Mouse (Mus musculus): ENCODE results near the gene 2900011O08Rik. TPM values are rescaled to one million over a fixed set of nuclear protein-coding genes. Genes with fewer than 3 reads are reported as not detected.

The 2900011O08Rik gene
- polyA plus RNA-seq (2014; fragmentation: Nextera tagmentation; extraction: Ambion mirVana): 28.6 and 30.3 TPM in 2 replicates

DNA sequence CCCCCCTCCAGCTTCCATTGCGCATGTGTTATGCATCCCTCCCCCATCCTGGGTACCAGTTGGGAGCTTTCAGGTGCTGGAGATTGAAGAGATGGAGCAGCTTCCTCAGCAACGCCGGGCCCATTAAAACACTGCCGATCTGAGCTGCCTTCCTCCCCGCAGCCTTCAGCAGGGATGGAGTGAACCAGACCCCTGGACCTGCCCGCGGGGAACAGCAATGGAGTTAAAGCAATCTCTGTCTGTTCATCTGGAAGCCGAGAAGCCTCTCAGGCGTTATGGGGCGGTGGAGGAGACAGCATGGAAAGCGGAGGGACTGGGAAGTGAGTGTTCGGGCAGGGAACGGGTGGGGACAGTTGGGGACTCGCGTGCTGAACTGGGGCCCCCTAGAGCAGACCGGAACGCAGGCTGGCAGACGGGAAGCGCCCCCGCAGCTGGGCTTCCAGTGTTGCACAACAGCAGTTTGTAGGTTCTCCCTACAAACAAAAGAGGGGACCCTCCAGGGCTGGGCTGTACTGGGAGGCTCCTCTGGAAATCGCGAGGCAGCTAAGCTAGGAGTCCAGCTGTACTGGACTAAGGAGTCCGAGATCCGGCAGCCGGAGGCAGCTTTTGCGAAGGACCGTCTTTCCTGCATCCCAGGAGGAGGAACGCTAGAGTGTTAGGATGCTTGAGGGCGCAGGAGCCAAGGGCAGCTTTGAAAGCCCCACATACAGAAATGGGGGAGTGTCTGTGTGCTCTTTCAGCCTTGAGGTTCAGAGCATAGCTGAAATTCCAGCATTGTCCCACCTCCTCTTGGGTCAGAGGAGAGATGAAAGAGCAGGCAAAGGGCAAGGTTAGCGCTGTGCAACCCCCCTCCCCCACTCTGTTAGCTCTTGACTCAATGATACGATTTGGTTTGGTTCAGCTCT, at the start of gene 2900011O08Rik, which contains the start of gene Ifitm7:
TSS of gene 2900011O08Rik (plus strand) at position 31 of the 905 bp plus-strand sequence.
TSS of gene Ifitm7 (minus strand) at position 315 of the 905 bp plus-strand sequence.
- H3K9ac ChIP-seq (ENCODE audit: low read length): peak within 1 kb of the TSS; percentile 82
- peak within 1 kb of the TSS; percentile 84 for H3K4me2 ChIP-seq (ENCODE audit: low read depth, low read length, severe bottlenecking)
- ATAC-seq (replicated peaks; ENCODE audit: low FRiP score) (peak; percentile 79), DNase-seq (ENCODE audit: low spot score) (peak; percentile 72)
- peak within 1 kb of the TSS; percentile 58 for H3K4me3 ChIP-seq (ENCODE audit: low read depth, low read length)
- peaks cover 5% of the 10 kb centered on the region; the same call in 1 of the 2 replicates for H3K4me1 ChIP-seq (replicated peaks; ENCODE audit: control insufficient read depth, insufficient read depth, low read length)
- no peaks in the 10 kb centered on the region for H3K27me3 ChIP-seq (ENCODE audit: control insufficient read depth, insufficient read depth, low read length)
- under 1% methylated on average over 31 of the region's 31 CpGs for WGBS
- H3K9me3 ChIP-seq (ENCODE audit: control insufficient read depth, low read length): no peaks in the 10 kb centered on the region
- H3K27ac ChIP-seq (ENCODE audit: low read depth, low read length): peak within 1 kb of the TSS; percentile 66
- H3K36me3 ChIP-seq (ENCODE audit: control insufficient read depth, insufficient read depth, low read length): no peaks in the 10 kb centered on the region

DNA sequence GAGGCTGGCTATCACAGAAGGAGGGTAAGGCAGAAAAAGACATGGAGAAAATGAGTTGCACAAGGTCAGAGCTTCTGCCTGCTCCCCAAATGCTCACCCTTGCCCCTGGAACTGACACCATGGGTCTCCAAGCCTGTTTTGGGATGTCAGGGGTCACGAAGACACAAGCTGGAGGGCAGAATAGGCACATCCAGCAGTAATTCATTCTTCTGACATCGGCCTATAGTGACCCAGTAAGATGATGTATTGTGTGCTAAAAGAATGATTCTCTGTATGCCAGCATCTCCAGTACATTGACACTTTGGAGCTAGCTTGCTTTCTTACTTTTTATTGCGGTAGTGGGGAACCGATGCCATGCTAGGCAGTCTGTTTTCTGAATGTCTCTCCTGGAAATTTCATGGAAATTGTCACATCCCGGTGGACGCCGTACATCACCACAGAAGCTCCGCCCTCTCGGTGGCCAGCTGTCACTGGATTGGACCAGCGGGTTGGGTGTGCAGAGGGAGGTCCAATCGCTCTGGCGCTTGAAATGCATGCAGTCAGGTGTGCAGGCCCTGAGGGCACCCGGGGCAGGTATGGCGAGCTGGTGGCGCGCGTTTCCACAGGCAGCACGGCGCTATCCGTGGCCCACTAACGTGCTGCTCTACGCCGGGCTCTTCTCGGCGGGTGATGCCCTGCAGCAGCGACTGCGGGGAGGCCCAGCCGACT, 46.1 kb upstream of the 2900011O08Rik start:
- no peaks in the 10 kb centered on the region for H3K4me1 ChIP-seq (replicated peaks; ENCODE audit: control insufficient read depth, insufficient read depth, low read length)
- H3K9me3 ChIP-seq (ENCODE audit: control insufficient read depth, low read length): no peaks in the 10 kb centered on the region
- 4% methylated on average over 28 of the region's 28 CpGs for WGBS
- H3K27ac ChIP-seq (ENCODE audit: low read depth, low read length): no peak overlapping the region
- no peaks in the 10 kb centered on the region for H3K36me3 ChIP-seq (ENCODE audit: control insufficient read depth, insufficient read depth, low read length)
- H3K4me3 ChIP-seq (ENCODE audit: low read depth, low read length): peak overlapping the region; percentile 60
- peaks cover 2% of the 10 kb centered on the region; the same call in 1 of the 2 replicates for H3K27me3 ChIP-seq (ENCODE audit: control insufficient read depth, insufficient read depth, low read length)
- peak; percentile 95 for ATAC-seq (replicated peaks; ENCODE audit: low FRiP score)
- H3K9ac ChIP-seq (ENCODE audit: low read length): peak overlapping the region; percentile 55
- H3K4me2 ChIP-seq (ENCODE audit: low read depth, low read length, severe bottlenecking): peak overlapping the region; percentile 96
- peak; percentile 79 for DNase-seq (ENCODE audit: low spot score)

DNA sequence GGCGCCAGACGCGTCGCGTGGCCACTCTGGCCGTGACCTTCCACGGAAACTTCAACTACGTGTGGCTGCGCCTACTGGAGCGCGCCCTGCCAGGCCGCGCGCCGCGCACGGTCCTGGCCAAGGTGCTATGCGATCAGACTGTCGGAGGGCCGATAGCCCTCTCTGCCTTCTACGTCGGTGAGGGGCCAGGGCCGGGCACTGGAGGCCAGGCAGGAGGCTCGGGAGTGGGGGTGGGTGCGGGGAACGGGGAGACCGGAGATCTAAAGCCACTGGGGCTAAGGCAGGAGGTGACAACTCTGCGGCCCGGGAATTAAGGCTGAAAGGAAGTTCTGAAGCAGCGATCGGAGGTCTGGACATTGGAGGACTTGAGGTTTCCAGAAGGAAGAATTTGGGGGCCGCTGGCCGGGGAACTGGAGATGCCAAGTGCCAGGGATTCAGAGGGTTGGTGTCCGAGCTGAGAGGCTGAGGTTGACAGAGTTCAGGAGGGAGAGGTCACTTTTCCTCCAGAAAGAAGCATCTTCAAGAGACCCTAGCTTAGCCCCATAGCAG, 45.5 kb upstream of the 2900011O08Rik start:
- Histone ChIP-seq H3K27me3 (ENCODE audit: control insufficient read depth, insufficient read depth, low read length) (peaks cover 2% of the 10 kb centered on the region; the same call in 1 of the 2 replicates), H3K9me3 (ENCODE audit: control insufficient read depth, low read length) (no peaks in the 10 kb centered on the region), H3K9ac (ENCODE audit: low read length) (peak overlapping the region; percentile 55), H3K4me2 (ENCODE audit: low read depth, low read length, severe bottlenecking) (peak overlapping the region; percentile 96), H3K4me3 (ENCODE audit: low read depth, low read length) (peak overlapping the region; percentile 60), H3K4me1 (replicated peaks; ENCODE audit: control insufficient read depth, insufficient read depth, low read length) (no peaks in the 10 kb centered on the region), H3K27ac (ENCODE audit: low read depth, low read length) (no peak overlapping the region), H3K36me3 (ENCODE audit: control insufficient read depth, insufficient read depth, low read length) (no peaks in the 10 kb centered on the region)
- 2% methylated on average over 34 of the region's 34 CpGs for whole genome bisulfite sequencing
- peak; percentile 61 for DNase-seq (ENCODE audit: low spot score)
- peak; percentile 71 for ATAC-seq (replicated peaks; ENCODE audit: low FRiP score)

DNA sequence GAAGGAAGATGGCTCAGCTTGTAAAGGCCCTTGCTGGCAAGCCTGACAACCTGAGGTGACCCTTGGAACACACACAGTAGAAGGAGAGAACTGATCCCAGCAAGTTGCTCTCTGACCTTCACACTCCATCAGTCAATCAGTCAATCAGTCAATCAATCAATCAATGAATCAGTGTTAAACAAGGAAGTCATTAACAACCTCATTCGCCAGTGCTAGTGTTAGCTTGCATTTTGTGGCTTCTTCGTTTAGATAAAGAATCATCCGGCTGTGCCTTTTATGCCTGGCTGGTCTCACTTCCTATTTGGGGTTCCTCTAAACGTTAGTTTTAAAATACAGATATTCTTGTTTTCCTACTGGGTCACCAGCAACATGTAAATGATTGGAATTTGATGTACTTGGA, 42.2 kb upstream of the 2900011O08Rik start:
- ATAC-seq (replicated peaks; ENCODE audit: low FRiP score) (no peak), DNase-seq (ENCODE audit: low spot score) (no peak)
- H3K9me3 ChIP-seq (ENCODE audit: control insufficient read depth, low read length): no peaks in the 10 kb centered on the region
- no peak overlapping the region for H3K4me2 ChIP-seq (ENCODE audit: low read depth, low read length, severe bottlenecking)
- no peak overlapping the region for H3K9ac ChIP-seq (ENCODE audit: low read length)
- H3K4me1 ChIP-seq (replicated peaks; ENCODE audit: control insufficient read depth, insufficient read depth, low read length): no peaks in the 10 kb centered on the region
- WGBS: 72% methylated on average over 4 of the region's 4 CpGs
- H3K36me3 ChIP-seq (ENCODE audit: control insufficient read depth, insufficient read depth, low read length): no peaks in the 10 kb centered on the region
- H3K4me3 ChIP-seq (ENCODE audit: low read depth, low read length): no peak overlapping the region
- no peak overlapping the region for H3K27ac ChIP-seq (ENCODE audit: low read depth, low read length)
- peaks cover 2% of the 10 kb centered on the region; the same call in 1 of the 2 replicates for H3K27me3 ChIP-seq (ENCODE audit: control insufficient read depth, insufficient read depth, low read length)

DNA sequence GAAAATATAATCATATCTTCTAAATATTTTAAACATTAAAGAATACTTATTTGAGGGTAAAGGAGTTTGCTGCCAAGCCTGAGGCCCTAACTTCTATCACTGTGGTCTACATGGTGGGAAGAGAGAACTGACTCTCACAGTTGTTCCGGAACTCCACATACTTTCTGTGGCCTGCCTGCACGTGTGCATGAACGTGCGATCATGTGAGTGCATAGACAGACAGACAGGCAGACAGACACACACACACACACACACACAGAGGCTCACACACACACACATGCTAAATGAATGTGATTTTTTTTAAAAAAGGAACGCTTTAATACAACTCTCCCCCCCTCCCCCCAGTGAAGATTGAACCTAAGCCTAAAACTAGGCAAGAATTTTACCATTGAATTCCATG, 41.7 kb upstream of the 2900011O08Rik start:
- ATAC-seq (replicated peaks; ENCODE audit: low FRiP score) (no peak), DNase-seq (ENCODE audit: low spot score) (no peak)
- no peaks in the 10 kb centered on the region for H3K4me1 ChIP-seq (replicated peaks; ENCODE audit: control insufficient read depth, insufficient read depth, low read length)
- no peak overlapping the region for H3K27ac ChIP-seq (ENCODE audit: low read depth, low read length)
- no peak overlapping the region for H3K4me2 ChIP-seq (ENCODE audit: low read depth, low read length, severe bottlenecking)
- 83% methylated on average over 5 of the region's 5 CpGs for WGBS
- peaks cover 2% of the 10 kb centered on the region; the same call in 1 of the 2 replicates for H3K27me3 ChIP-seq (ENCODE audit: control insufficient read depth, insufficient read depth, low read length)
- H3K36me3 ChIP-seq (ENCODE audit: control insufficient read depth, insufficient read depth, low read length): no peaks in the 10 kb centered on the region
- H3K9me3 ChIP-seq (ENCODE audit: control insufficient read depth, low read length): no peaks in the 10 kb centered on the region
- H3K4me3 ChIP-seq (ENCODE audit: low read depth, low read length): no peak overlapping the region
- no peak overlapping the region for H3K9ac ChIP-seq (ENCODE audit: low read length)

DNA sequence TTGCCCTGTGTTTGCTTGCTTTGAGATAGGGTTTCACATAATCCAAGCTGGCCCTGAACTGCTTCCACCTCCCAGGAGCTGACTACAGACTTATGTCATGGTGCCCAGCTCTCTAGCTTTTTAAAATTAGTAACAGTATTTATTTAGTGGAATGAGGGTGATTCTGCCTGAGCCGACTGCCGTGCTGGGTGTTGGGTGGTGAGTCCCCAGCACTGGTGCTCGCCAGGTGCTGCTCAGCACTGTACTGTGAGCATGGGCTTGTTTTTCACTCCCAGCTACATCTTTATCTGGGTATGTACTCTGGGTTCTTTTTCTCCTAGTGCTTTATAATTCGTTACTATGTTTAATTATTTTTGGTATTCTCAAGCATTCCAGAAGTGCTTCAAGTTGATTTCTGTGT, 41.3 kb upstream of the 2900011O08Rik start:
- H3K27me3 ChIP-seq (ENCODE audit: control insufficient read depth, insufficient read depth, low read length): peaks cover 2% of the 10 kb centered on the region; the same call in 1 of the 2 replicates
- H3K4me1 ChIP-seq (replicated peaks; ENCODE audit: control insufficient read depth, insufficient read depth, low read length): no peaks in the 10 kb centered on the region
- H3K36me3 ChIP-seq (ENCODE audit: control insufficient read depth, insufficient read depth, low read length): no peaks in the 10 kb centered on the region
- WGBS: 75% methylated on average over 4 of the region's 4 CpGs
- no peak for ATAC-seq (replicated peaks; ENCODE audit: low FRiP score)
- no peaks in the 10 kb centered on the region for H3K9me3 ChIP-seq (ENCODE audit: control insufficient read depth, low read length)
- H3K4me3 ChIP-seq (ENCODE audit: low read depth, low read length): no peak overlapping the region
- H3K4me2 ChIP-seq (ENCODE audit: low read depth, low read length, severe bottlenecking): no peak overlapping the region
- H3K27ac ChIP-seq (ENCODE audit: low read depth, low read length): no peak overlapping the region
- no peak overlapping the region for H3K9ac ChIP-seq (ENCODE audit: low read length)
- no peak for DNase-seq (ENCODE audit: low spot score)

DNA sequence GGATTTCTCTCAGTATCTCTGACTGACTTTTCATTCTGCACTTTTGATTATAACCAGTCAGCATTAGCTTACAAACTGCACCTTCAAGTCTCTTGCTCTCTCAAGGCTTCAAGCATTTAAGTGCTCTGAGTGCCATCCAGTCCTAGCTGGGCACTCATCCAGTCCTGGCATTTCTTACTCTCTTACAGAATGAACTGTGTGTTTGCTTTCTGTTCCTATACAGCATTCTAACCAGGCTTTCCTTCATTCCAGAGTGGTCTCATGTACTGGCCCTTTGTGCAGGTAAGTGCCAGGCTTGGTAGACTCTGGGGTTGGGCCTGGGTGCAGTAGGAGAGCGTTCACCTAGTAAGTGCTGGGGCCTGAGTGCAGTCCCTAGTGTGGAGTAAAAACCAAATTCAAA, 40.1 kb upstream of the 2900011O08Rik start:
- Histone ChIP-seq H3K4me2 (ENCODE audit: low read depth, low read length, severe bottlenecking) (no peak overlapping the region), H3K27ac (ENCODE audit: low read depth, low read length) (no peak overlapping the region), H3K36me3 (ENCODE audit: control insufficient read depth, insufficient read depth, low read length) (no peaks in the 10 kb centered on the region), H3K27me3 (ENCODE audit: control insufficient read depth, insufficient read depth, low read length) (no peaks in the 10 kb centered on the region), H3K9ac (ENCODE audit: low read length) (no peak overlapping the region), H3K9me3 (ENCODE audit: control insufficient read depth, low read length) (no peaks in the 10 kb centered on the region), H3K4me3 (ENCODE audit: low read depth, low read length) (no peak overlapping the region), H3K4me1 (replicated peaks; ENCODE audit: control insufficient read depth, insufficient read depth, low read length) (no peaks in the 10 kb centered on the region)
- DNase-seq (ENCODE audit: low spot score) (no peak), ATAC-seq (replicated peaks; ENCODE audit: low FRiP score) (no peak)
- WGBS: 91% methylated on average over 1 of the region's 1 CpGs

DNA sequence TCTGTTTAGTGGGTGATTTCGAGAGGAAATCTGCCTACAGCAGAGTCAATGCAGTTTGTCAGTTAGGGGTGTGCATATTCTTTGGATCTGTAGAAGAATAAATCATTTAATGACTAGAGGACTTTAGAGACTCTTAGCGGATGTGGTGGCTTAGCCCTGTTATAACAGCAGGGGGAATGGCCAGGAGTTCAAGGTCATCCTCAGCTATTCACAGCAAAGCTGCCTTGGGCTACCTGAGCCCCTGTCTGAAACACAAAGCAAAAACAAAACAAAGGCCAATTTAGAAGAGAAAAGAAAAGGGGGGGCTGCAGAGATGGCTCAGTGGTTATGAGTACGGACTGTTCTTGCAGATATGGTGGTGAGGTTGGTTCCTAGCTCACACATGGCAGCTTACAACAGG, 35.2 kb upstream of the 2900011O08Rik start:
- H3K27me3 ChIP-seq (ENCODE audit: control insufficient read depth, insufficient read depth, low read length): no peaks in the 10 kb centered on the region

More for the DNA sequence above, 35.2 kb upstream of the 2900011O08Rik start:
- WGBS: 78% methylated on average over 3 of the region's 3 CpGs
- Histone ChIP-seq H3K4me2 (ENCODE audit: low read depth, low read length, severe bottlenecking) (no peak overlapping the region), H3K4me1 (replicated peaks; ENCODE audit: control insufficient read depth, insufficient read depth, low read length) (no peaks in the 10 kb centered on the region), H3K9me3 (ENCODE audit: control insufficient read depth, low read length) (no peaks in the 10 kb centered on the region), H3K27ac (ENCODE audit: low read depth, low read length) (no peak overlapping the region), H3K4me3 (ENCODE audit: low read depth, low read length) (no peak overlapping the region), H3K9ac (ENCODE audit: low read length) (no peak overlapping the region), H3K36me3 (ENCODE audit: control insufficient read depth, insufficient read depth, low read length) (no peaks in the 10 kb centered on the region)
- ATAC-seq (replicated peaks; ENCODE audit: low FRiP score) (no peak), DNase-seq (ENCODE audit: low spot score) (no peak)

Data from forebrain, embryonic 11.5 days (tissue).